Mouse (Mus musculus) stomach, embryonic 14.5 days (tissue): ENCODE results near the gene Gm20388. TPM values are rescaled to one million over a fixed set of nuclear protein-coding genes. Genes with fewer than 3 reads are reported as not detected.

Experiments used
- ATAC-seq: fragments of 200-750 bp; cut with Nextera tagmentation; 2 replicates; pipeline ENCODE4 v1.8.0; 2017; ENCODE audit warnings: low read depth, moderate TSS enrichment; ENCODE audit not compliant: insufficient number of reproducible peaks, insufficient read depth, low FRiP score
- H3K27ac ChIP-seq: fragments of 300-500 bp; sonication (generic); 2 replicates; pipeline ENCODE4 v1.5.1; 2014; ENCODE audit warnings: mild to moderate bottlenecking, low read length, moderate library complexity, mixed read lengths
- H3K27me3 ChIP-seq: fragments of 300-500 bp; sonication (generic); 2 replicates; pipeline ENCODE4 v1.6.1; 2014; ENCODE audit warnings: low read length, control low read depth, mixed read lengths; ENCODE audit not compliant: control insufficient read depth, insufficient read depth
- H3K36me3 ChIP-seq: fragments of 300-500 bp; sonication (generic); 2 replicates; pipeline ENCODE4 v1.6.1; 2014; ENCODE audit warnings: mild to moderate bottlenecking, control low read depth, low read length, moderate library complexity, mixed read lengths; ENCODE audit not compliant: control insufficient read depth, insufficient read depth
- H3K4me1 ChIP-seq: fragments of 300-500 bp; sonication (generic); 2 replicates; pipeline ENCODE4 v1.6.1; 2014; ENCODE audit warnings: low read length, control low read depth, mixed read lengths; ENCODE audit not compliant: control insufficient read depth, insufficient read depth
- H3K4me2 ChIP-seq: fragments of 300-500 bp; sonication (generic); replicated peaks from 2 replicates; pipeline ENCODE4 v1.6.1; 2014; ENCODE audit warnings: low read depth, low read length, control low read depth
- H3K4me3 ChIP-seq: fragments of 300-500 bp; sonication (generic); 2 replicates; pipeline ENCODE4 v1.5.1; 2014; ENCODE audit warnings: low read depth, low read length, control low read depth
- H3K9ac ChIP-seq: fragments of 300-500 bp; sonication (generic); replicated peaks from 2 replicates; pipeline ENCODE4 v1.6.1; 2014; ENCODE audit warnings: low read depth, mild to moderate bottlenecking, control low read depth, low read length, moderate library complexity, mixed read lengths
- H3K9me3 ChIP-seq: fragments of 300-500 bp; sonication (generic); 2 replicates; pipeline ENCODE4 v1.6.1; 2016; ENCODE audit warnings: low read depth, low read length, control low read depth; ENCODE audit not compliant: control insufficient read depth
- WGBS: fragments of 180-500 bp; shearing (Covaris S2); extraction: QIAGEN DNeasy Blood & Tissue Kit; methylation state at CpG from one replicate; pipeline ENCODE4 v1.1.7; 2014; 5-methylcytosine and 5-hydroxymethylcytosine counted together
- polyA plus RNA-seq: library from polyadenylated mRNA; unstranded; fragments of >200 nt; fragmentation: Nextera tagmentation; extraction: Ambion mirVana; gene quantifications from 2 replicates; pipeline ENCODE4 v1.2.1, GENCODE M21; 2014

Gene Gm20388
- polyA plus RNA-seq, 1 experiment from 2014 or later: 11.4 TPM

DNA sequence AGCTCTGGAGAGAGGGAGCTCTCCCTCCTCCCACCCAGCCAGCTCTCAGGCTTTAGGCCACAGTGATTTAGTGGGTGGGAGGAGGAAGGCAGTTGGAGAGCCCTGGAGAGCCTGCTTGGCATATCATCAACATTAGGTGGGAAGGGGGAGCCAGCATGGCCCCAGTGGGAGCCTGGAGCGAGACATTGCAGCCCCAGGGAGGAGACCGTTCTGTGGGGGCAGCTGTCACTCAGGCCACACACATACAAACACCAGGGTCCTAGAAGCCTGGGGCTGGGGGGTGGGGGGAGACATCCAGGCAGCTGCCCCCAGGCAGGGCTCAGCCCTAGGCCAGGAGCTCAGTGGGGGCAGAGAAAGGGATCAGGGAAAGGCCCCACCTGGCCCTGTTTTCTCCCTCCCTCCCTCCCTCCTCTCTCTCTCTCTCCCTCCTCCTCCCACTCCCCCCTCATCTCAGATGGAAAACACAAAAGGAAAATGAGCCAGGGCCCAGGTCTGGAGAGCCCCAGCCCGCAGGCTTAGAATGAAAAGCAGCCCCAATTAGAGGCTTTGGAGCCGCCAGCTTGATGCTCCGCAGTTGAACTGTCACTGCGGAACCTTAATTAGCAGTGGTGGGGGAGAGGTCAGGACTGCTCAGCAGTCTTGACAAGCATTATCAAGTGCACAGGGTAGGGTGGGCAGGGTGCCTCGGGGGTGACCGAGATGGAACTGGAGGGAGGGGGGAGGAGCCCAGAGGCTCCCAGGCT lies 514.7 kb downstream of the Gm20388 start:
- Histone ChIP-seq H3K9ac (no peak overlapping the region), H3K4me3 (no peak overlapping the region), H3K27me3 (no peaks in the 10 kb centered on the region), H3K4me2 (peak overlapping the region; percentile 18; the same call in 1 of the 2 replicates), H3K4me1 (peaks cover 60% of the 10 kb centered on the region), H3K36me3 (no peaks in the 10 kb centered on the region), H3K9me3 (no peaks in the 10 kb centered on the region), H3K27ac (peak overlapping the region; percentile 80)
- ATAC-seq: peak; percentile 61
- WGBS: 17% methylated on average over 8 of the region's 8 CpGs

DNA sequence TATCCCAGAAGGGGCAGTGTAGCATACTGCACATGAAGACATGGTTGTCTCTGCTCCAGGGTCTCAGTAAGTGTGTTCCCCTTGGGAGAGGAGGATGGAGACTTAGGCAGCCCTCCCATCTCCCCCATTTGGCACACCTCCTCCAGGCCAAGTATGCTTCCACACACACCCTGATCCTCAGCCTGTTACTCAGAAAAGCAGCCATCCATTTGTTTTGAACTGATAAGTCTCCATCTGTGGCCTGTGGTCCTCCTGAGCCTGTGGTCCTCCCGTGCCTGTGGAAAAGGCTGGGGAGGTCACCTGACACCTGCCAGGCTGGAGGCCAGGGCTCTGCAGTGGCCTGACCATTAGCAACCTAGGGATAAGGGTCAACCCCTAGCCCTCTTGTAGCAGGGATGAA lies 515.5 kb downstream of the Gm20388 start:
- Histone ChIP-seq H3K4me1 (peaks cover 54% of the 10 kb centered on the region), H3K4me2 (no peak overlapping the region), H3K27ac (peak overlapping the region; percentile 80; the same call in 1 of the 2 replicates), H3K27me3 (no peaks in the 10 kb centered on the region), H3K4me3 (no peak overlapping the region), H3K36me3 (no peaks in the 10 kb centered on the region), H3K9me3 (no peaks in the 10 kb centered on the region), H3K9ac (no peak overlapping the region)
- no peak for ATAC-seq
- 54% methylated on average over 1 of the region's 1 CpGs for WGBS

DNA sequence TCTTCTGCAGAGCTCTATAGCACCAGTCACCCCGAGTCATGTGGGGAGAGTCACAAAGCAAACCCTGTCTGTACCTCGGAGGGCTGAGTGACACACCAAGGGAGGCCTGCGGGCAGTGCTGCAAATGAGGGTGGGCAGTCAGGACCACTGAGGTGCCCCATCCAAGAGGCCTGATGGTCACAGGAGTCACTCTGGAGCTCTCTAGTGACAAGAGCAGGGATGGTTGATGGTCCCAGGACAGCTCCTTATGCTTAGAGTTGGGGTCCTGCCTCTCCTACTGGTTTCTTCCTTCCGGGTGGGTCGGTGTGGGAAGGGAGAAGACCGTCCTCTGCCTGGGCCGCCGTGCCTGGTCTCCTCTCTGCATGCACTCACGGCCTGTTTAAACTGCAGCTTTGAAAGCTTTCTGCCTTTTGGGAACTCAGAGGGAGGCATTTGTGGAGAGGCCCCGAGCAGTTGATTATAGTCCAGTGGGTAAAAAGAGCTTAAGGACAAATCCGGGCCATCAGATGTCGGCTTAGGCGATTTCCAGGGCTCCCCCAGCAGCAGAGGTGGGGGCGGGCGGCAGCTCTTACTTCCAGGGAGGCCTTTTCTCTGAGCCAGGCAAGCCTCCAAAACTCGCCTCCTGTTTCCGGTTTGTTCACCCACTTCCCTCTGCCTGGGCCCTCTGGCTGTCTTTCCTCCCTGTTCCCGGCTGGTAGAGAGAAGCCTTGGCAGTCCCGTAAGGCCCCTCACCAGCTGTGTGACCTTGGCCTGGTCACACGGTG lies 516.2 kb downstream of the Gm20388 start:
- Histone ChIP-seq H3K27ac (peak overlapping the region; percentile 80; the same call in 1 of the 2 replicates), H3K4me2 (no peak overlapping the region), H3K9ac (no peak overlapping the region), H3K9me3 (no peaks in the 10 kb centered on the region), H3K27me3 (no peaks in the 10 kb centered on the region), H3K4me3 (no peak overlapping the region), H3K36me3 (no peaks in the 10 kb centered on the region), H3K4me1 (peaks cover 47% of the 10 kb centered on the region)
- no peak for ATAC-seq
- WGBS: 39% methylated on average over 20 of the region's 20 CpGs

DNA sequence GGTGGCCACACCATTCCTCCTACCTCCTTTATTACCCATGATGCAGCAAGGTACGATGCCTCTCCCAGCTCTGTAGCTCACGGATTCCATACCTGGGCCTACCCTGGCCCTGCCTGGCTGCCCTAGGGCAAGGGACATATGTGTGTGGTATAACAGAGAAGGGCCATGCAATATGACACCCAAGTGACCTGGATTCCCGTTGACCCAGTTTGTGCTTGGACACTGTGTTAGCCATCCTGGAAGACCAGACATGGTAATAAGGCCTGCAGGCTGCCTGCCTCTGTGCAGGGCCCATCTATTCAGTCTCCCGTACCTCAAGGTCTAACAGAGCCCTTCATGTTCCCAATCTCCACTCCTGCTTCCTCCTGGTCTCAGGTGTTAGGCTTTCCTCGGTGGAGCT lies 517.9 kb downstream of the Gm20388 start:
- ATAC-seq: no peak
- H3K4me1 ChIP-seq: peaks cover 40% of the 10 kb centered on the region
- 84% methylated on average over 5 of the region's 5 CpGs for WGBS

DNA sequence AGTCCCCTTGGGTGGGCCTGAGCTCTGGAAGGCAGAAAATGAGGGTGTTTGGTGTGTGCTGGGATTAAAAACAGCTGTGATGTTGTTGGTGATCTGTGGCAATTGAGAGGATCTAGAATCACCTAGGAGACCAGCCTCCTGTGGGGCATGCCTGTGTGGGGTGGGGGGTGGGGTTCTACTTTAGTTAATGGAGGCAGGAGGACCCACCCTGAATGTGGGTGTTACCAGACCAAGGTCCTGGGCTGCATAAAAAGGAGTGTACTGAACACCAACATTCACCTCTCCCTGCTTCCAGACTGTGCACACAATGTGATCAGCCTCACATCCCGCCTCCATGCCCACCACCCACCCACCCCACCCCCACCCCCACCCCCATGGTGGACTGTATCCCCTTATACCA lies 518.5 kb downstream of the Gm20388 start:
- Histone ChIP-seq H3K4me3 (no peak overlapping the region), H3K9me3 (peaks cover 5% of the 10 kb centered on the region; the same call in 1 of the 2 replicates), H3K27ac (no peak overlapping the region), H3K4me1 (peaks cover 34% of the 10 kb centered on the region), H3K36me3 (no peaks in the 10 kb centered on the region), H3K4me2 (no peak overlapping the region), H3K9ac (no peak overlapping the region), H3K27me3 (no peaks in the 10 kb centered on the region)
- no peak for ATAC-seq
- WGBS: 100% methylated on average over 1 of the region's 1 CpGs

More for the DNA sequence above, 517.9 kb downstream of the Gm20388 start:
- Histone ChIP-seq H3K9me3 (peaks cover 2% of the 10 kb centered on the region; the same call in 1 of the 2 replicates), H3K27me3 (no peaks in the 10 kb centered on the region), H3K9ac (no peak overlapping the region), H3K4me2 (no peak overlapping the region), H3K36me3 (no peaks in the 10 kb centered on the region), H3K4me3 (no peak overlapping the region), H3K27ac (no peak overlapping the region)

DNA sequence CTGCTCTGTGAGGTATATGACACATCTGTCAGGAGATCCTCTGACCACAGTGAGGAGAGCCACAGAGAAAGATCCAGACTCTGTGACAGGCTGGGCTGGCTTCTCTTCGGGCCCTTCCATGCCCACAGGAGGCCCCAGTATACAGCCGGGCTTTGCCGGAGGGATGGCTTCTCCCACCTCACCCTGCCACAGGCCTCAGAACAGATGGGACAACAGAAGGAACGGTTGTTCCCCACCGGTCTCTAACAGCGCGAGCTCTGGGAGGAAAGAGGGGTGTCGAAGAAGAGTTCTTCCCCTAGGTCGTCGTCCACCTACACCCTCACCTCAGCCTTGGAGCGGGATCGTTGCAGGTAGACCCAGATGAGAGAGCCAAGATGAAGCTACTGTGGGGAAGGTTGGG lies 520.4 kb downstream of the Gm20388 start:
- no peaks in the 10 kb centered on the region for H3K36me3 ChIP-seq
- 86% methylated on average over 12 of the region's 12 CpGs for WGBS
- H3K4me3 ChIP-seq: no peak overlapping the region

DNA sequence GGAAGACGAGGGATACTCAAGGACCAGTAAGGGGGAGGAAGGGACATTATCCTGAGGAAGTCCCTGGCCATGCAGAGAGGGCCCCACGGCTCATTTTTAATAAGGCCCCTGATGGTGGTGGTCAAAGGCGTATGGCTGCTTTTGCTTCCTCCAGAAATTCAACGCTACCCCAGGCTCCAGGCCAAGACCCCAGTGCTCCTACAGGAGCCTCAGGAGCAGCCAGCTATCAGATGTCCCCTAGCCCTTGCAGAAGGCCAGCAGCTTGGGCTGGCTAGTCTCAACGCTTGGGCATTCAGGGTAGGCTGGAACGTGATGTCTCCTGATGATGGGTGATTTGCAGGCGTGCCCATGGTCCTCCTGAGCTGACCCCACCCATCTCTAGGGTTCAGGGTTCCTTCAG lies 521.8 kb downstream of the Gm20388 start:
- WGBS: 77% methylated on average over 7 of the region's 7 CpGs
- peaks cover 8% of the 10 kb centered on the region; the same call in 1 of the 2 replicates for H3K4me1 ChIP-seq
- H3K4me2 ChIP-seq: no peak overlapping the region
- H3K4me3 ChIP-seq: no peak overlapping the region
- H3K9me3 ChIP-seq: peaks cover 5% of the 10 kb centered on the region; the same call in 1 of the 2 replicates
- no peak for ATAC-seq
- no peak overlapping the region for H3K9ac ChIP-seq
- no peaks in the 10 kb centered on the region for H3K36me3 ChIP-seq
- no peaks in the 10 kb centered on the region for H3K27me3 ChIP-seq
- no peak overlapping the region for H3K27ac ChIP-seq

More for the DNA sequence above, 520.4 kb downstream of the Gm20388 start:
- Histone ChIP-seq H3K4me2 (no peak overlapping the region), H3K4me1 (peaks cover 14% of the 10 kb centered on the region; the same call in 1 of the 2 replicates), H3K9me3 (peaks cover 5% of the 10 kb centered on the region; the same call in 1 of the 2 replicates), H3K27me3 (no peaks in the 10 kb centered on the region), H3K9ac (no peak overlapping the region), H3K27ac (no peak overlapping the region)
- ATAC-seq: no peak

DNA sequence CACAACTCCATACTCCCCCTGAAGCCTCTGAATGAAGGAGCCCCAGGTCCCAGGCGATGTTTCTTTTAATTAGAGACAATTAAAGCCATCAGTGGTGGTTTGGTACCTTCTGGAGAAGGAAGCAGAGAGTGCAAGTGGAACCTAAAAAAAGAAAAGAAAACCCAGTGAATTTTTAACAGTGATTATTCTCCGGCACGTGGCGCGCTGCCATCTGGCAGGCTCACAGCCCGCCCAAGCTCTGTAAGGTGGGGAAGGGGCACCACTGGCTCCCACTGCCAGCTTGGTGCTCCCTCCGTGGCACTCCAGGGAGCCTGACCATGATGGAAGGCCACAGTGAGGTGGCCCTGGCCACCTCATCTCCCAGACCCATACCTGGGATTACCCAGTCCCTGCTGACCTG lies 522.5 kb downstream of the Gm20388 start:
- peaks cover 12% of the 10 kb centered on the region for H3K4me1 ChIP-seq

More for the DNA sequence above, 522.5 kb downstream of the Gm20388 start:
- Histone ChIP-seq H3K9ac (no peak overlapping the region), H3K4me3 (no peak overlapping the region), H3K9me3 (peaks cover 5% of the 10 kb centered on the region; the same call in 1 of the 2 replicates), H3K36me3 (no peaks in the 10 kb centered on the region), H3K27me3 (no peaks in the 10 kb centered on the region), H3K27ac (no peak overlapping the region), H3K4me2 (no peak overlapping the region)
- no peak for ATAC-seq
- WGBS: 88% methylated on average over 7 of the region's 7 CpGs
